Mouse (Mus musculus) limb, embryonic 10.5 days (tissue): ENCODE results near the gene 1700028P14Rik. TPM values are rescaled to one million over a fixed set of nuclear protein-coding genes. Genes with fewer than 3 reads are reported as not detected.

ENCODE experiments used
- DNase-seq: peaks from one replicate; pipeline ENCODE4 v3.0.0-alpha.2; 2017; ENCODE audit warnings: low spot score
- H3K27ac ChIP-seq: fragments of 300-500 bp; sonication (generic); 2 replicates; pipeline ENCODE4 v1.5.1; 2016; ENCODE audit warnings: mild to moderate bottlenecking
- H3K27me3 ChIP-seq: fragments of 300-500 bp; sonication (generic); 2 replicates; pipeline ENCODE4 v1.6.1; 2016; ENCODE audit warnings: low read depth, mild to moderate bottlenecking; ENCODE audit not compliant: poor library complexity, severe bottlenecking
- H3K36me3 ChIP-seq: fragments of 300-500 bp; sonication (generic); 2 replicates; pipeline ENCODE4 v1.6.1; 2016; ENCODE audit warnings: mild to moderate bottlenecking, moderate library complexity
- H3K4me1 ChIP-seq: fragments of 300-500 bp; sonication (generic); 2 replicates; pipeline ENCODE4 v1.6.1; 2016
- H3K4me3 ChIP-seq: fragments of 300-500 bp; sonication (generic); 2 replicates; pipeline ENCODE4 v1.5.1; 2016; ENCODE audit warnings: mild to moderate bottlenecking, moderate library complexity
- H3K9me3 ChIP-seq: fragments of 300-500 bp; sonication (generic); replicated peaks from 2 replicates; pipeline ENCODE4 v1.6.1; 2016; ENCODE audit warnings: mild to moderate bottlenecking
- WGBS: fragments of 180-500 bp; shearing (Covaris S2); methylation state at CpG from one replicate; pipeline ENCODE4 v1.1.7; 2016; 5-methylcytosine and 5-hydroxymethylcytosine counted together
- polyA plus RNA-seq: library from polyadenylated mRNA; unstranded; fragments of >200 nt; fragmentation: Nextera tagmentation; extraction: Ambion mirVana; gene quantifications from 2 replicates; pipeline ENCODE4 v1.2.1, GENCODE M21; 2016

Gene 1700028P14Rik
- polyA plus RNA-seq, 1 experiment from 2014 or later = not detected

GRCm38 (mm10) chr19:23657261-23657932 is 4.8 kb upstream of the 1700028P14Rik start:
- no peak overlapping the region for H3K27ac ChIP-seq
- no peaks in the 10 kb centered on the region for H3K36me3 ChIP-seq
- WGBS = 65% methylated on average over 12 of the region's 12 CpGs
- 0 out of 2 replicates have a peak, but pooled peaks cover 3% of the 10 kb centered on the region for H3K4me1 ChIP-seq
- H3K4me3 ChIP-seq = no peak overlapping the region
- no peaks in the 10 kb centered on the region for H3K27me3 ChIP-seq
- no peaks in the 10 kb centered on the region for H3K9me3 ChIP-seq
- DNase-seq = no peak

- Histone ChIP-seq H3K4me1 (0 out of 2 replicates have a peak, but pooled peaks cover 3% of the 10 kb centered on the region), H3K36me3 (no peaks in the 10 kb centered on the region), H3K27ac (no peak overlapping the region), H3K27me3 (no peaks in the 10 kb centered on the region), H3K4me3 (no peak overlapping the region), H3K9me3 (no peaks in the 10 kb centered on the region)
- no peak for DNase-seq
- WGBS = 92% methylated on average over 5 of the region's 5 CpGs
Measured at GRCm38 (mm10) chr19:23653154-23653553, 542 bp upstream of the 1700028P14Rik start.

DNA sequence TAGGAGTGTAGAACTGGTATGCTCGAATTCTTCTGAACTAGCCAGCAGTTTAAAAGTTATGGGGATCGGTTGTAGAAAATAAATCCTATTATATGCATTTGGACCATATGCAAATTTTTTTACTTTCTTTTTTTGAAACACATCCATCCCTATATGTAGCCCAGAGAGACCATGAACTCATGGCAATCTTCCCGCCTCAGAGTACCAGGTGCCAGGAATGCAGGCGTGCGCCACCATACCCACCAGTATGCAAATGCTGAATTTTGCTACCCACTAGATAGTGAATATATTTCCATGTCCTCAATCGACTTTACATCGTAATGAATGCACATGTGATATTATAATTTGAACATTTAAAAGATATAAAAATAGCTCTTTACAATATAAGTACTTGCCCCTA is 5.3 kb downstream of the 1700028P14Rik start:
- WGBS = 92% methylated on average over 7 of the region's 7 CpGs
- H3K4me3 ChIP-seq = no peak overlapping the region
- no peak for DNase-seq

DNA sequence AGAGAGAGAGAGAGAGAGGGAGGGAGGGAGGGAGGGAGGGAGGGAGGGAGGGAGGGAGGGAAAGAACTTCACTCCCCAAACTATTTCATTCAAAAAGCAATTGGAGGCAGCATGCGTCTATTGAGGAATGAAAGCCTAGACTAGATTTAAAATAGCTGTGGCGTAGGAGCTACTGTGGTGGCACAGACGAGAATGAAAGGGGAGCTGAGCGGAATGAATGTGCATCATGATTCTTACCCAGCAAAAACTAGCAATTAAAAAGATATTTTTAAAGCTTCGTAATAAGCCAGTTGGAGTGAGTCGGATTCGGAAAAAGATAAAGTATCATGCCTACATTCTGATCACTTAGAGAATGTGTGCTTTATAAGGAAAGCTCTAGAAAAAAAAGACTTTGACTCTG is 7.3 kb downstream of the 1700028P14Rik start:
- Histone ChIP-seq H3K27ac (no peak overlapping the region), H3K4me3 (no peak overlapping the region), H3K27me3 (no peaks in the 10 kb centered on the region), H3K36me3 (no peaks in the 10 kb centered on the region), H3K9me3 (no peaks in the 10 kb centered on the region), H3K4me1 (no peaks in the 10 kb centered on the region)
- no peak for DNase-seq
- WGBS = 83% methylated on average over 7 of the region's 7 CpGs

More for the DNA sequence above, 5.3 kb downstream of the 1700028P14Rik start:
- H3K27me3 ChIP-seq = no peaks in the 10 kb centered on the region
- H3K36me3 ChIP-seq = no peaks in the 10 kb centered on the region
- H3K9me3 ChIP-seq = no peaks in the 10 kb centered on the region
- no peaks in the 10 kb centered on the region for H3K4me1 ChIP-seq
- H3K27ac ChIP-seq = no peak overlapping the region

- Histone ChIP-seq H3K4me1 (no peaks in the 10 kb centered on the region), H3K4me3 (no peak overlapping the region), H3K36me3 (no peaks in the 10 kb centered on the region), H3K27ac (no peak overlapping the region), H3K9me3 (no peaks in the 10 kb centered on the region), H3K27me3 (no peaks in the 10 kb centered on the region)
- WGBS = 86% methylated on average over 5 of the region's 5 CpGs
- no peak for DNase-seq
Measured at GRCm38 (mm10) chr19:23643819-23644218, 8.8 kb downstream of the 1700028P14Rik start.

GRCm38 (mm10) chr19:23636786-23637185 is 15.8 kb downstream of the 1700028P14Rik start:
- no peak for DNase-seq
- H3K27me3 ChIP-seq = no peaks in the 10 kb centered on the region
- no peak overlapping the region for H3K4me3 ChIP-seq
- no peaks in the 10 kb centered on the region for H3K9me3 ChIP-seq
- no peaks in the 10 kb centered on the region for H3K4me1 ChIP-seq
- 84% methylated on average over 5 of the region's 5 CpGs for WGBS
- no peaks in the 10 kb centered on the region for H3K36me3 ChIP-seq
- H3K27ac ChIP-seq = no peak overlapping the region

GRCm38 (mm10) chr19:23631611-23632492 is 20.8 kb downstream of the 1700028P14Rik start:
- 87% methylated on average over 11 of the region's 11 CpGs for WGBS
- no peaks in the 10 kb centered on the region for H3K4me1 ChIP-seq
- no peak overlapping the region for H3K27ac ChIP-seq
- DNase-seq = no peak
- H3K4me3 ChIP-seq = no peak overlapping the region
- H3K9me3 ChIP-seq = no peaks in the 10 kb centered on the region
- no peaks in the 10 kb centered on the region for H3K36me3 ChIP-seq
- H3K27me3 ChIP-seq = no peaks in the 10 kb centered on the region

DNA sequence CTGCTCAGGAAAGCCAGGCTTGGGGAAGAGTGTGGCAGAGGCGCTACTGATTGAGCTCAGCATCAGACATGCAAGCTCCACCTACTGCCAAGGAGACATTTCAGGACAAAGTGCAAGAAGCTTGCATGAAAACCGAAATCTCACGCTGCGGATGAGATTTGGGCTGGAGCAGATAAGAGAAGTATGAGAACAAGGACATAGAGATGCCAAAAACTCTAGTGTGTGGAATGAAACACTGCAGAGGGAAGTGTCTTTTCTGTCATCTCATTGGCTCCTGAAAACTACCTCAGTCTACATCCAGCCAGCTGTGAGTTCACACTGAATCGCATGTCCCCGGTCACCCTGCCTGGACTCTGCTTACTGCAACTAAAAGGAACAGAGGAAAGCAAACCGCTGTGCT is 38.3 kb downstream of the 1700028P14Rik start:
- H3K9me3 ChIP-seq = no peaks in the 10 kb centered on the region
- H3K27me3 ChIP-seq = no peaks in the 10 kb centered on the region
- 92% methylated on average over 7 of the region's 7 CpGs for WGBS
- no peaks in the 10 kb centered on the region for H3K36me3 ChIP-seq
- H3K4me3 ChIP-seq = no peak overlapping the region
- no peak for DNase-seq
- H3K4me1 ChIP-seq = no peaks in the 10 kb centered on the region
- H3K27ac ChIP-seq = no peak overlapping the region

DNA sequence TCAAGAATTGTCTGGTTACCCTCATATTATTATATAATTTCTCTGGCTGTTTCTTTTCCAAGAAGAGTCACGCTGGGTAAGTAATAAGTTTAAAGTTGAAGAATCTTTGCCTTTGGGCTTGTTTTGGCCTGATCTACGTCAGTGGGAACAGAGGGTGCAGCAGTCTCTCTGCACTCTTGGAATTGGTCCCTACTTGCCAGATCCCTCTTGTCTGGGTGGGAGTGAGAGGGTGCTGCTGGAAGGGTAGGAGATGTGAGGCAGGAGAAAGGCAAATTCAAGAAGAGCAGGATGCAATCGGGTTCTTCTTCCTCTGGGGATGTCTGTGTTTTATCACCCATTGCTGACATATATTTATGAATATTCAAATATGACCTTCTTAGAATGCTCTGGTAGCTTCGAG is 42.9 kb downstream of the 1700028P14Rik start:
- 86% methylated on average over 4 of the region's 4 CpGs for WGBS

DNA sequence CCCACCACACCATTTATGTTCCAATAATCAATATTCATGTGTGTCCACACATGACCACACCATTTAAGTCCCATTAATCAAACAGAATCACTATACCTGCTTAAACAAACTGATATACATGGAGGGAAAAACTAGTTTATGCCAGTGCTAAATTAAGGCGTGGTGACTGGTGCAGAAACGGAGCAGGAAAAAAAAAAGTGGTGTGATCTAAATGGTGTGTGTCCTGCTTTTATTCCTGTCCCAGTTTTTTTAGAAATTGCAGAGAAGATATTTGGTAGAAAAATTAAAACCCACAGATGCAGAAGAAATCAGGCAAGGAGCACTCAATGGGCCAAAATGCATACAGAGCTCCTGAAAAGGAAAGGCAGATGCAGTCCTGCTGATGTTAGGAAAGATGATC is 44.7 kb downstream of the 1700028P14Rik start:
- H3K4me1 ChIP-seq = no peaks in the 10 kb centered on the region
- H3K4me3 ChIP-seq = no peak overlapping the region
- H3K27me3 ChIP-seq = no peaks in the 10 kb centered on the region
- no peaks in the 10 kb centered on the region for H3K36me3 ChIP-seq
- no peak overlapping the region for H3K27ac ChIP-seq
- H3K9me3 ChIP-seq = no peaks in the 10 kb centered on the region
- WGBS = 91% methylated on average over 2 of the region's 2 CpGs
- no peak for DNase-seq

More for the DNA sequence above, 42.9 kb downstream of the 1700028P14Rik start:
- H3K9me3 ChIP-seq = no peaks in the 10 kb centered on the region
- H3K27ac ChIP-seq = no peak overlapping the region
- no peaks in the 10 kb centered on the region for H3K27me3 ChIP-seq
- no peaks in the 10 kb centered on the region for H3K36me3 ChIP-seq
- no peak for DNase-seq
- no peak overlapping the region for H3K4me3 ChIP-seq
- H3K4me1 ChIP-seq = no peaks in the 10 kb centered on the region

DNA sequence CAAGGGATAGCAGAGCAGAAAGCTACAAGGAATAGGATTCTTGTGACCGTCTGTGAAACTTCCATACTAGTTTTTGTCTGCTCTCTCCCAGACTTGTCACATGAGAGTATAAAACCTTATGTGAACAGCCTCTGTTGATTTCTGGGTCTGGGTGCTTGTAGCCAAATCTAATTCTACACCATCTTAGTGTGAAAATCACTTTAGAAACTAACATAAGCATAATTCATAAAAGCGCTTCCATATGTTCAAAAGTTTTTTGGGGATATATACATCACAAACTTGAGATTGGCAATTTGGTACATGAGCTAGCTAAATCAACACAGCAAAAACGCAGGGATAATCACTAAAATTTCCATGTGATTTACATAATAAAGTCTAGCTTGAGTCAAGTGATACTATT is 57.7 kb downstream of the 1700028P14Rik start:
- Histone ChIP-seq H3K4me3 (no peak overlapping the region), H3K27me3 (no peaks in the 10 kb centered on the region), H3K4me1 (no peaks in the 10 kb centered on the region), H3K36me3 (no peaks in the 10 kb centered on the region), H3K27ac (no peak overlapping the region), H3K9me3 (no peaks in the 10 kb centered on the region)
- DNase-seq = no peak
- 89% methylated on average over 3 of the region's 3 CpGs for WGBS

GRCm38 (mm10) chr19:23578606-23579355 is 73.8 kb downstream of the 1700028P14Rik start:
- 91% methylated on average over 11 of the region's 11 CpGs for WGBS
- H3K27me3 ChIP-seq = no peaks in the 10 kb centered on the region

DNA sequence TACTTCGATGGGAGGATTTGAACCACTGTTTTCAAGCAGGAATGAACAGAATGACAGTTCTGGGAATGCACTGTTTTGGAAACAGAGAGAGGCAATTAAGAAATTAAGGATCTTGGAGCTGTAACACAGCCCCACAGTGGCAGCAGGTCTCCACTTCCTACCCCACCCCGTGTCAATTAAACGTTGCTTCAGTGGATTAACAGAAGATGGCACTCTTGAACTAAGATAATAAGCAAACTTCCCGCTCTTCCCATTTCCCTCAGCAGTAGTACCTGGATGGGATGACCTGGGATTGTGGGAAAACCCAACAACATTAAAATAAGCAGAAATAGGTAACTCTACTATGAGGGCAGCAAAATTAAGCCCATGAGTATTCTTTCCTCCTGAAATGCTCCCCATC is 75.9 kb downstream of the 1700028P14Rik start:
- Histone ChIP-seq H3K4me3 (no peak overlapping the region), H3K27ac (no peak overlapping the region), H3K36me3 (no peaks in the 10 kb centered on the region), H3K27me3 (no peaks in the 10 kb centered on the region), H3K9me3 (no peaks in the 10 kb centered on the region), H3K4me1 (no peaks in the 10 kb centered on the region)
- DNase-seq = no peak
- WGBS = 56% methylated on average over 4 of the region's 4 CpGs

More at GRCm38 (mm10) chr19:23578606-23579355, 73.8 kb downstream of the 1700028P14Rik start:
- Histone ChIP-seq H3K4me1 (no peaks in the 10 kb centered on the region), H3K9me3 (no peaks in the 10 kb centered on the region), H3K36me3 (no peaks in the 10 kb centered on the region), H3K4me3 (no peak overlapping the region), H3K27ac (no peak overlapping the region)
- no peak for DNase-seq
